11 mouse cellular contexts compared by ENCODE assay signal in the genomic region with DNA sequence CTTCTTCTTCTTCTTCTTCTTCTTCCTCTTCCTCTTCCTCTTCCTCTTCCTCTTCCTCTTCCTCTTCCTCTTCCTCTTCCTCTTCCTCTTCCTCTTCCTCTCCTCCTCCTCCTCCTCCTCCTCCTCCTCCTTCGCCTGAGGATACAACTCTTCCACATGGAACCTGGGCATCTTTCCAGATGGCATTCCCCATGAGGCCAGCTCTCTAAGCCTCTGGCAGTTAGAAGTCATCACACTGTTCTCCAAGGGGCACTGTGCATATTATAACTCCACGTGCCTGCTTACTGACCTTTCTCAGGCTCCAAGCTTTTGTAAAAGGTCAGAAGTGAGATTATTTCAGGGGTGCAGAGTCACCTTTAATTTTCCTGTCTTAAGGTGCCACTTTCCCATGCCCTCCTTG. TPM values are rescaled to one million over a fixed set of nuclear protein-coding genes. Genes with fewer than 3 reads are reported as not detected.
A peak's percentile ranks its signal among the peaks of the same experiment; 100 is the strongest.
DNase-seq lines count a peak whose midpoint lies in the region; ATAC-seq and TF ChIP-seq lines count a peak whose summit lies in the region.
"Not testable (repeated sequence)": the region's sequence is repeated elsewhere in the genome, so short reads cannot be mapped to it uniquely, and the experiment has no call there.
"Had no signal": no experiment of that assay in that cellular context is flagged by ENCODE, and none has a peak within 500 bp of the region (broad histone marks: within the 10 kb centered on the region; RNA-seq: fewer than 3 reads in every experiment).

No protein-coding gene starts in this region.

- DNase-seq in MN1 (ENCODE audit: low spot score): peak; percentile 83
- peak; percentile 52 for DNase-seq in adrenal gland, postnatal 14 days
- DNase-seq in gastrocnemius, adult 2 months: peak; percentile 54
- DNase-seq in heart, adult 18-20 months: peak; percentile 52 to 69
- DNase-seq in heart, postnatal 0 days (ENCODE audit: low spot score): peak; percentile 39
- DNase-seq in heart, postnatal 4 days: peak; percentile 51
- peak; percentile 21 for DNase-seq in lung, embryonic 14.5 days

- intact Hi-C loops in gastrocnemius, adult 2 months (cut with DNase I): not testable (repeated sequence)

- 25% methylated on average over 2 of the region's 2 CpGs for WGBS in heart, postnatal 0 days
- WGBS in lung, embryonic 14.5 days: 69% methylated on average over 2 of the region's 2 CpGs

- H3K36me3 ChIP-seq in heart, postnatal 0 days (replicated peaks; ENCODE audit: control insufficient read depth, insufficient read depth, low read length); lung, embryonic 14.5 days (ENCODE audit: insufficient read depth): not testable (repeated sequence)

- not testable (repeated sequence) for H3K9me3 ChIP-seq in heart, postnatal 0 days (replicated peaks; ENCODE audit: control insufficient read depth, low read length); lung, embryonic 14.5 days (ENCODE audit: low read depth, low read length)

- H3K27ac ChIP-seq in gastrocnemius, adult 2 months: peak overlapping the region; percentile 78
- not testable (repeated sequence) for H3K27ac ChIP-seq in heart, postnatal 0 days (ENCODE audit: low read depth); lung, embryonic 14.5 days (ENCODE audit: low read depth)

- not testable (repeated sequence) for H3K9ac ChIP-seq in heart, postnatal 0 days (replicated peaks; ENCODE audit: low read depth, low read length); lung, embryonic 14.5 days

- not testable (repeated sequence) for H3K4me3 ChIP-seq in gastrocnemius, adult 2 months; heart, postnatal 0 days (ENCODE audit: low read depth, low read length); lung, embryonic 14.5 days (ENCODE audit: low read depth, low read length)

- not testable (repeated sequence) for TF ChIP-seq CTCF in gastrocnemius, adult 2 months (IDR thresholded peaks at IDR 0.05); heart, postnatal 0 days (IDR thresholded peaks at IDR 0.05; ENCODE audit: low read depth); lung, embryonic 14.5 days (IDR thresholded peaks at IDR 0.05; ENCODE audit: low read depth)

- peaks cover 12% of the 10 kb centered on the region for H3K4me1 ChIP-seq in heart, postnatal 0 days (ENCODE audit: control insufficient read depth, insufficient read depth)
- H3K4me1 ChIP-seq in lung, embryonic 14.5 days (ENCODE audit: insufficient read depth): not testable (repeated sequence)

- TF ChIP-seq EP300 in heart, postnatal 0 days (IDR thresholded peaks at IDR 0.05; ENCODE audit: low read depth): not testable (repeated sequence)

- H3K4me2 ChIP-seq in heart, postnatal 0 days (ENCODE audit: low read depth, low read length); lung, embryonic 14.5 days: not testable (repeated sequence)

- H3K27me3 ChIP-seq in heart, postnatal 0 days (ENCODE audit: control insufficient read depth, insufficient read depth, low read length); lung, embryonic 14.5 days (ENCODE audit: insufficient read depth, low read length): not testable (repeated sequence)

- peak; percentile 63 for ATAC-seq in heart, postnatal 0 days (ENCODE audit: insufficient read depth, low read depth)
- not testable (repeated sequence) for ATAC-seq in lung, embryonic 14.5 days (ENCODE audit: insufficient read depth)

RNA-seq across cellular contexts. Expression of gene Cdhr3, which starts 30.3 kb away (rescaled TPM):
- not detected in 2 replicates for total RNA-seq in adrenal gland, postnatal 14 days (2021)
- 1 to 10 TPM in 1 of 2 experiments, under 1 TPM in 1; 0.69 to 1.4 TPM for total RNA-seq in gastrocnemius, adult 2 months (2021)
- under 1 TPM; 0.27 to 0.87 TPM for total RNA-seq in heart, adult 18-20 months (2021)
- 1.5 TPM in 1 of 2 replicates, not detected in the other for total RNA-seq in heart, postnatal 0 days (2014; rRNA removed; ENCODE audit: low replicate concordance)
- 0.73 and 1.2 TPM in 2 replicates for polyA plus RNA-seq in heart, postnatal 0 days (2015; fragmentation: Nextera tagmentation; extraction: Ambion mirVana)
- not detected for total RNA-seq in heart, postnatal 4 days (2021)
- not detected in 2 replicates for polyA plus RNA-seq in lung, embryonic 14.5 days (2014; fragmentation: Nextera tagmentation; extraction: Ambion mirVana)
- total RNA-seq: adrenal gland, postnatal 25 days; granulocyte monocyte progenitor cell, adult 5-6 weeks had no signal
- polyA plus RNA-seq: embryonic facial prominence, embryonic 13.5 days; heart, embryonic 11.5 days had no signal

Comparison
In these comparisons a context has a peak if more than half of its experiments do, and no peak if none do; other contexts are left out.
1. DNase-seq: peak in every context shown above with its lines; median percentile 83 in MN1; 60 in heart, adult 18-20 months; 54 in gastrocnemius, adult 2 months; 52 in adrenal gland, postnatal 14 days; 51 in heart, postnatal 4 days; 39 in heart, postnatal 0 days; 21 in lung, embryonic 14.5 days.